Mouse (Mus musculus): Measurements from ENCODE around the gene Zfhx3. TPM values are rescaled to one million over a fixed set of nuclear protein-coding genes. Genes with fewer than 3 reads are reported as not detected.

Zfhx3 gene
- total and polyA plus RNA-seq, 2 experiments from 2014 or later, result 9.6 to 13.8 TPM

DNA sequence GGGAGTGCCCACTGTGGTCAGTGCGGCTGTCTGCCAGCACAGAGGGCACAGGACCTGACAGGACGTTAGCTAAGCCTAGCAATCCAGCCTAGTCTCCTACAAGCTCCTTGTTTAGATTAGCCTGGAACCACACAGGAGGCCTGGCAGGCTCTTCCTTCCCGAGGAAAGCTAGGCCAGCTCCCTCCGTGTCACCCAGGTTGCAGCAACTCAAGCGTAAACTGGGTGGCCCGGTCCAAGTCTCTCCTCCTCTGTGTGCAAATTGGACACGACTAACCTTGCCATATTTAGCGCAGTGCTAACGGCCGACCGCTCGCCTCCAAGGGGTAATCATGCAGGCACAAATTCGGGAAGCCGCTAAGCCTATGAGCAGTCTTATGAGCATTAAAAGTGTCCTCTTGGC, 943.0 kb downstream of the Zfhx3 start:
- Histone ChIP-seq H3K27ac (ENCODE audit: low read depth, low read length) (no peak overlapping the region), H3K36me3 (ENCODE audit: insufficient read depth) (no peaks in the 10 kb centered on the region), H3K9ac (no peak overlapping the region), H3K27me3 (ENCODE audit: insufficient read depth, low read length) (no peaks in the 10 kb centered on the region; the same call in 1 of the 2 replicates), H3K9me3 (ENCODE audit: low read length) (no peaks in the 10 kb centered on the region), H3K4me2 (ENCODE audit: low read depth) (no peak overlapping the region), H3K4me3 (ENCODE audit: low read depth, low read length) (no peak overlapping the region), H3K4me1 (ENCODE audit: insufficient read depth) (peaks cover 17% of the 10 kb centered on the region; the same call in 1 of the 2 replicates)
- TF ChIP-seq CTCF (IDR thresholded peaks at IDR 0.05; ENCODE audit: low read depth), result no peak
- DNase-seq (no peak), ATAC-seq (no peak)
- WGBS, result 30% methylated on average over 14 of the region's 14 CpGs

DNA sequence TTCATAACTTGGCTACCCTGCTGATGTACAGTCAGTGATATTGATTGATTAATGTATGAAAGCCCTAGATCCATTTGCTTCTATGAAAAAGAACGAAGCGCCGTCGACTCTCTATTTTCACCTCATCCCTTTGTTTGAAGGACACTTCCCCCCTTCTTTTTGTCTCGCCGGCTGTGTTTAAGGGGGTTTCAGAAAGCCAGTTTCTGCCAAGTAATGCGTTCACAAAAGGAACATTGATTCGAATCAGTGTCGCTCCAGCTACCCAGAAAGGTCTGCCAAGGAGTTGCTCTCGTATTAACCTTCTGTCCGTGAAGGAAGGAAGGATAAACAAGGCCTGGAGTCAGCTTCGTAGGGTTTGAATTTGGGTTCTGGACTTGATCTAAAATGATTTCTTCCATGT, 943.4 kb downstream of the Zfhx3 start:
- Histone ChIP-seq H3K9me3 (ENCODE audit: low read length) (no peaks in the 10 kb centered on the region), H3K27me3 (ENCODE audit: insufficient read depth, low read length) (no peaks in the 10 kb centered on the region; the same call in 1 of the 2 replicates), H3K9ac (no peak overlapping the region), H3K36me3 (ENCODE audit: insufficient read depth) (no peaks in the 10 kb centered on the region), H3K4me3 (ENCODE audit: low read depth, low read length) (no peak overlapping the region), H3K27ac (ENCODE audit: low read depth, low read length) (no peak overlapping the region), H3K4me1 (ENCODE audit: insufficient read depth) (peaks cover 17% of the 10 kb centered on the region; the same call in 1 of the 2 replicates), H3K4me2 (ENCODE audit: low read depth) (no peak overlapping the region)
- ATAC-seq (no peak), DNase-seq (no peak)
- no peak for TF ChIP-seq CTCF (IDR thresholded peaks at IDR 0.05; ENCODE audit: low read depth)
- WGBS, result 18% methylated on average over 12 of the region's 12 CpGs

DNA sequence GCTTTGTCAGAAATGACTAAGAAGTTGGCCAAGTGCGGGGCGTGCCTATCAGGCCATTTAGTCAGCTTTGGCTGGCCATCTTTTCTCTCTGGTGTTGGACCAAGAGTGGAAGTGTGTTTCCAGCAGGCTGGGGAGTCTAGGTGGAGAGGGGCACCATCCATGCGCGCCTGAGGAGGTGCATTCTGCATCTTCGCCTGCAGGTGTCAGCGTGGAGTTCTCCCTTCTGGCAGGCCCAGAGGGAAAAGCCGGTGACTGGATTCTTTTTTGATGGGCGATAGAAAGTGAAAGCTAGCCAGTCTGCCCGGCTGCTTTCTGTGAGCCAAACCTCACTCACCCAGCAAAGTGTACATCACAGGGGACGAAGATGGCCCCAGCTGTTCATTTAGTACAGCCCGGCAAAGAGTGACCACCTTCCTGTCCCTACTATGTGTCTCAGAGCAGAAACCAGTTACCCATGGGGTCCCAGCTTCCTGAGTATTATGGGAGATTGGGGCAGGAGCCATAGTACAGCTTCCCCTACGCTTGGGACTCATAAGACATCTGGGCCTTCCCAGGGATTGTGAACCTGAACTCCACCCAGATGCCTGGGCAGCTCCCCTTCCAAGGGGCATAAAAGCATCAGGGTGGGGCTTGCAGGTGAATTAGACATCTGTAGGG, 944.3 kb downstream of the Zfhx3 start:
- no peaks in the 10 kb centered on the region for H3K9me3 ChIP-seq (ENCODE audit: low read length)
- DNase-seq (peak; percentile 86), ATAC-seq (peak; percentile 75)
- no peak overlapping the region for H3K9ac ChIP-seq
- no peak overlapping the region for H3K4me3 ChIP-seq (ENCODE audit: low read depth, low read length)
- H3K27me3 ChIP-seq (ENCODE audit: insufficient read depth, low read length), result no peaks in the 10 kb centered on the region; the same call in 1 of the 2 replicates
- TF ChIP-seq CTCF (IDR thresholded peaks at IDR 0.05; ENCODE audit: low read depth), result peak; percentile 89
- H3K4me1 ChIP-seq (ENCODE audit: insufficient read depth), result peaks cover 17% of the 10 kb centered on the region; the same call in 1 of the 2 replicates
- WGBS, result 15% methylated on average over 12 of the region's 12 CpGs
- H3K36me3 ChIP-seq (ENCODE audit: insufficient read depth), result no peaks in the 10 kb centered on the region
- 0 out of 2 replicates have a peak overlapping the region, but pooled peaks have one; percentile 11 for H3K4me2 ChIP-seq (ENCODE audit: low read depth)
- no peak overlapping the region for H3K27ac ChIP-seq (ENCODE audit: low read depth, low read length)

DNA sequence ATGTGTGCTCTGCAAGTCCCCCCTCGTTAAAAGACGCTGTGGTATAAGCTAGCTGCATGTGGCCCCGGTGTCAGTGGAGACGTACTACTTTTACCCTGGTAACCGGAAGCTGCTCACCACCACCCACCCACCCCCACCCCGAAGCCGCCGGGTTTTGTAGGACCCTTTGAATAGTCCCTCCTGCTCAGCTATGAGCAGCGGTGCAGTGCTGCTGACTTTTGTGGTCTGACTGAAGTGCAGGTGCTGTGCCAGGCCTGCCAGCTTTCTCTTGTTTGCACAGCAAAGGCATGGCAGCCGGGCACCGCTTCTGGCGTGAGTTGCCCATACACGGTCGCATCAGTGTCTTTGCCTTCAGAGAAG, 944.8 kb downstream of the Zfhx3 start:
- Histone ChIP-seq H3K4me3 (ENCODE audit: low read depth, low read length) (no peak overlapping the region), H3K9me3 (ENCODE audit: low read length) (no peaks in the 10 kb centered on the region), H3K27ac (ENCODE audit: low read depth, low read length) (no peak overlapping the region), H3K4me1 (ENCODE audit: insufficient read depth) (peaks cover 17% of the 10 kb centered on the region; the same call in 1 of the 2 replicates), H3K27me3 (ENCODE audit: insufficient read depth, low read length) (no peaks in the 10 kb centered on the region; the same call in 1 of the 2 replicates), H3K9ac (no peak overlapping the region), H3K36me3 (ENCODE audit: insufficient read depth) (no peaks in the 10 kb centered on the region), H3K4me2 (ENCODE audit: low read depth) (no peak overlapping the region)
- no peak for ATAC-seq
- no peak for DNase-seq
- no peak for TF ChIP-seq CTCF (IDR thresholded peaks at IDR 0.05; ENCODE audit: low read depth)
- WGBS, result 46% methylated on average over 14 of the region's 14 CpGs

DNA sequence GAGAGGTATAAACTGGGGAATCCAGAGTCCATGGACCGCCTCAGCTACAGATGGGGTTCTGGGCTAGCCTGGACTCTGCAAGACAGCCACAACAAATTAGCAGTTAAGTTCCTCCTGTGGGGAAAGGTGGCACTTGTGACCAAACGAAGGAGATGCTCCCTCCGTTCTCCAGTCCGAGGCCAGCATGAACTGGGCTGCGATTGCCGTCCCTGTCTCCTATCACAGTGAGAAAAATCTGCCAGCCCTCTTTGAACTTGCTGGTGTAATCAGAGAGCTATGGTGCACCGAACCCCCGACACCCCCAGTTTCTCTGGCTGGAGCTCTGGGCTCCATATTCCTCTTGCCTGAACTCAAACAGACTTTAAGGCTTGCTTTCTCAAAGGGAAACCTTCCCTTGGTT, 945.4 kb downstream of the Zfhx3 start:
- Histone ChIP-seq H3K9me3 (ENCODE audit: low read length) (no peaks in the 10 kb centered on the region), H3K4me2 (ENCODE audit: low read depth) (no peak overlapping the region), H3K27me3 (ENCODE audit: insufficient read depth, low read length) (no peaks in the 10 kb centered on the region; the same call in 1 of the 2 replicates), H3K9ac (no peak overlapping the region), H3K4me1 (ENCODE audit: insufficient read depth) (peaks cover 17% of the 10 kb centered on the region; the same call in 1 of the 2 replicates), H3K36me3 (ENCODE audit: insufficient read depth) (no peaks in the 10 kb centered on the region), H3K27ac (ENCODE audit: low read depth, low read length) (no peak overlapping the region), H3K4me3 (ENCODE audit: low read depth, low read length) (no peak overlapping the region)
- DNase-seq (no peak), ATAC-seq (no peak)
- WGBS, result 85% methylated on average over 8 of the region's 8 CpGs
- no peak for TF ChIP-seq CTCF (IDR thresholded peaks at IDR 0.05; ENCODE audit: low read depth)

DNA sequence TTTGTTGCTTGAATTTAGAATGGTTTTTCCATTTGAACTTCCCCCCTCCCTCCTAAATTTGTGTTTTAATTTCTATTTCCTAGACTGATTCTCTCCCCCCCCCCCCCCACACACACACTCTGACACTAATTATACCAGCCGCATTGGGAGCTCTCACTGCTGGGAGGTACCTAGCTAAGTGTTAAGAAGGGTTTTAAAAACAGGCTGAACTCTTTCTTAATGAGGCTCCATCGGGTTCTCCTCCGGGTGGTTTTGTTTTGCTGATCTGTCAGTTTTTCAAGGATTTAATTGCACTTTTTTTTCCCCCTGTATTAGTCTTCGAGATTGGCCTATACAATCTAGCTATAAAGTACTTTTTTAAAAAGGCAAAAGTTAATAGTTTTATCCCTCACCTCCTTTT, 946.5 kb downstream of the Zfhx3 start:
- peaks cover 17% of the 10 kb centered on the region; the same call in 1 of the 2 replicates for H3K4me1 ChIP-seq (ENCODE audit: insufficient read depth)
- H3K27ac ChIP-seq (ENCODE audit: low read depth, low read length), result no peak overlapping the region

DNA sequence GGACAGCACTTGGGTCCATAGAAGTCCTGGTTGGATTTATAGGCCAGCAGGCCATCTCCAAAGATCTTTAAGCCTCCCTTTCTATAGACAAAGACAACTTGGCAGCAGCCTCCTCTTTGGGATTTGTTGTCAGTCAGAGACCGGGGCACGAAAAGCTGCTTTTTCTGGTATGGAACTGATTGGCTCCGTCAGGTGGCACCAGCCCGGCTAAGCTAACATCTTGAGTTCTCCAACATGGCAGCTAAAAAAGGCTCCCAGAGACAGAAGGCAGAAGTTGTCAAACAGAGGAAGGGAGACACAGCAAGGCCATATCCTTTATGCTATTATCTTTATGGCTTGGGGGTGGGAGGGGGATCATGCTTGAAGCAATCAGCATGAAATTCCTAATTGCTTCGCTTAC, 947.0 kb downstream of the Zfhx3 start:
- Histone ChIP-seq H3K4me3 (ENCODE audit: low read depth, low read length) (no peak overlapping the region), H3K9ac (no peak overlapping the region), H3K27me3 (ENCODE audit: insufficient read depth, low read length) (no peaks in the 10 kb centered on the region; the same call in 1 of the 2 replicates), H3K27ac (ENCODE audit: low read depth, low read length) (no peak overlapping the region), H3K36me3 (ENCODE audit: insufficient read depth) (no peaks in the 10 kb centered on the region), H3K4me2 (ENCODE audit: low read depth) (peak overlapping the region; percentile 13; the same call in 1 of the 2 replicates), H3K4me1 (ENCODE audit: insufficient read depth) (peaks cover 17% of the 10 kb centered on the region; the same call in 1 of the 2 replicates), H3K9me3 (ENCODE audit: low read length) (no peaks in the 10 kb centered on the region)
- DNase-seq (peak; percentile 70), ATAC-seq (peak; percentile 50; the same call in 1 of the 2 replicates)
- TF ChIP-seq CTCF (IDR thresholded peaks at IDR 0.05; ENCODE audit: low read depth), result no peak
- 19% methylated on average over 5 of the region's 5 CpGs for WGBS

More for the DNA sequence above, 946.5 kb downstream of the Zfhx3 start:
- H3K4me2 ChIP-seq (ENCODE audit: low read depth), result no peak overlapping the region
- H3K9ac ChIP-seq, result no peak overlapping the region
- no peaks in the 10 kb centered on the region; the same call in 1 of the 2 replicates for H3K27me3 ChIP-seq (ENCODE audit: insufficient read depth, low read length)
- H3K4me3 ChIP-seq (ENCODE audit: low read depth, low read length), result no peak overlapping the region
- WGBS, result 7% methylated on average over 4 of the region's 4 CpGs
- no peaks in the 10 kb centered on the region for H3K9me3 ChIP-seq (ENCODE audit: low read length)
- no peaks in the 10 kb centered on the region for H3K36me3 ChIP-seq (ENCODE audit: insufficient read depth)
- TF ChIP-seq CTCF (IDR thresholded peaks at IDR 0.05; ENCODE audit: low read depth), result no peak
- DNase-seq, result no peak
- no peak for ATAC-seq
